Mouse (Mus musculus) lung, embryonic 14.5 days (tissue): ENCODE data around the gene Nfkbie. TPM values are rescaled to one million over a fixed set of nuclear protein-coding genes. Genes with fewer than 3 reads are reported as not detected.

Experiments
- ATAC-seq: fragments of 200-750 bp; cut with Nextera tagmentation; 2 replicates; pipeline ENCODE4 v1.8.0; 2017; ENCODE audit warnings: mild to moderate bottlenecking, moderate TSS enrichment, moderate library complexity; ENCODE audit not compliant: insufficient read depth
- DNase-seq: peaks from one replicate; pipeline ENCODE4 v3.0.0-alpha.2; 2015
- H3K27ac ChIP-seq: fragments of 300-500 bp; sonication (generic); 2 replicates; pipeline ENCODE4 v1.5.1; 2014; ENCODE audit warnings: low read depth, mild to moderate bottlenecking, moderate library complexity
- H3K27me3 ChIP-seq: fragments of 300-500 bp; sonication (generic); 2 replicates; pipeline ENCODE4 v1.6.1; 2014; ENCODE audit warnings: low read length, control low read depth; ENCODE audit not compliant: insufficient read depth
- H3K36me3 ChIP-seq: fragments of 300-500 bp; sonication (generic); 2 replicates; pipeline ENCODE4 v1.6.1; 2014; ENCODE audit warnings: control low read depth; ENCODE audit not compliant: insufficient read depth
- H3K4me1 ChIP-seq: fragments of 300-500 bp; sonication (generic); 2 replicates; pipeline ENCODE4 v1.6.1; 2014; ENCODE audit warnings: antibody characterized with exemption, control low read depth; ENCODE audit not compliant: insufficient read depth
- H3K4me2 ChIP-seq: fragments of 300-500 bp; sonication (generic); 2 replicates; pipeline ENCODE4 v1.6.1; 2014; ENCODE audit warnings: mild to moderate bottlenecking
- H3K4me3 ChIP-seq: fragments of 300-500 bp; sonication (generic); 2 replicates; pipeline ENCODE4 v1.5.1; 2014; ENCODE audit warnings: low read depth, low read length
- H3K9ac ChIP-seq: fragments of 300-500 bp; sonication (generic); 2 replicates; pipeline ENCODE4 v1.6.1; 2014
- H3K9me3 ChIP-seq: fragments of 300-500 bp; sonication (generic); 2 replicates; pipeline ENCODE4 v1.6.1; 2016; ENCODE audit warnings: low read depth, low read length, control low read depth
- CTCF ChIP-seq: IDR thresholded peaks from 2 replicates; pipeline ENCODE4 v1.5.1; 2016; ENCODE audit warnings: antibody characterized with exemption, low read depth
- WGBS: fragments of 180-500 bp; shearing (Covaris S2); extraction: QIAGEN DNeasy Blood & Tissue Kit; methylation state at CpG from one replicate; pipeline ENCODE4 v1.1.7; 2014; 5-methylcytosine and 5-hydroxymethylcytosine counted together
- polyA plus RNA-seq: library from polyadenylated mRNA; unstranded; fragments of >200 nt; fragmentation: Nextera tagmentation; extraction: Ambion mirVana; gene quantifications from 2 replicates; pipeline ENCODE4 v1.2.1, GENCODE M21; 2014

Gene Nfkbie
- polyA plus RNA-seq, 1 experiment from 2014 or later = 3.1 TPM

DNA sequence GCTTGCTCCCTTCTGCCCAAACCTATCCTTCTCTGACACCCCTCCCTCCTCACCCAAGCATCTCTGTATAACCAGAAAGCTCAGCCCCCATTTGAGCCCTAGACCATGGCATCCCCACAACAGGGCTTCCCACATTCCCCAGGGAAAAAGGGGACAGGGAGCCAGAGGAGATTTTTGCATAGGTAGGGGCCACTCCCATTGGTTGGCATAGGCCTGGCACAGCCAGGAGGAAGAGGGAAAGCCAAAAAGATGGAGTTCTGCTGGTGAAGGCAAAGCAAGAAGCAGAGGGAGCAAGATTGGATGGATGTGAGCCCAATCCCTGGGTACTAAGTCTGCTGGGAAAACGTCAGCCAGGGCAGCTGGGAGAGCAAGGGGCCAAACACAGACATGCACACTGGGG lies 12.4 kb upstream of the Nfkbie start:
- Histone ChIP-seq H3K4me2 (no peak overlapping the region), H3K4me3 (no peak overlapping the region), H3K4me1 (peaks cover 10% of the 10 kb centered on the region; the same call in 1 of the 2 replicates), H3K9ac (no peak overlapping the region), H3K27me3 (peaks cover 78% of the 10 kb centered on the region), H3K9me3 (no peaks in the 10 kb centered on the region), H3K36me3 (0 out of 2 replicates have a peak, but pooled peaks cover 3% of the 10 kb centered on the region), H3K27ac (no peak overlapping the region)
- DNase-seq (no peak), ATAC-seq (no peak)
- no peak for TF ChIP-seq CTCF
- WGBS = 35% methylated on average over 1 of the region's 1 CpGs

DNA sequence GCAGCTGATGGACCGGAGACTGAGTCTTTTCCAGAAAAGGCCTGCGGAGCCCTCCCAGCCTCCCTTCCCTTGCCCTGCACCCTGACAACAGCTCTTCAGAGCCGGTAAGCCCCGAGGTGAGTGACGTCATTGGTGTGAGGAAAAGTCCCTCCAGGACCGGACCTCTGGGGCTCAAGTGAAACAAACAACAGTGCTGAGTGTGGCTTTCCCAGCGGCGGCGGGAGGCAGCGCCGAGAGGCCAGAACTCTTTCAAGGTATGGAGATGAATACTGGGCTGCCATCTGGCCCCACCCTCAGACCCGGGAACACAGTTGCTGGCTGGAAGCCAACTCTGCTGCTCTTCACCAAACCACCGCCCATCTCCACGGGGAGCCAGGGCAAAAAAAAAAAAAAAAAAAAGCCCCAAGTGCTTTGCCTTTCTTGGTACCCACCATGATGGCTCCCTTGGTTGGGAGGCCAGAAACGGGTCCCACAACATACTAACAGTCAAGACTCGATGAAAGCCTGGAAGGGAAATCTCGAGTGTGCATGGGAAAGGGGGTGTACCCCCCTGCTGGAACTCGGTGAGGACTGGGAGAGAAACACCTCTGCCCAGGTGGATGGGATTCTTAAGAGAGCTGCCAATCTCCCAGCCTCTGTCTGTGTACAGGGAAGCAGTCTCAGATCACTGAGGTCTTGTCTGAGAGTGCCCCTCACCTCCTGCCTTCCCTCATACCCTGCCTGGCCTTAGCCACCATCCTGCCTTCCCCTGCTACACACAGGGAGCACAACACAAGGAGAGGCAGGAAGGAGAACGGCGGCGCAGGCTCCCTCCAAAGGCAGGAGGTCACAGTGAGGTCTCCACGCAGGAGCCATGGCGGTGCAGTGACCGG lies 11.3 kb upstream of the Nfkbie start:
- no peaks in the 10 kb centered on the region for H3K9me3 ChIP-seq
- DNase-seq = peak; percentile 38
- TF ChIP-seq CTCF = no peak
- 10% methylated on average over 24 of the region's 24 CpGs for WGBS
- peaks cover 83% of the 10 kb centered on the region for H3K27me3 ChIP-seq
- ATAC-seq = no peak
- no peak overlapping the region for H3K9ac ChIP-seq
- 0 out of 2 replicates have a peak, but pooled peaks cover 3% of the 10 kb centered on the region for H3K36me3 ChIP-seq
- no peak overlapping the region for H3K27ac ChIP-seq
- H3K4me1 ChIP-seq = peaks cover 10% of the 10 kb centered on the region; the same call in 1 of the 2 replicates
- peak overlapping the region; percentile 56 for H3K4me2 ChIP-seq
- H3K4me3 ChIP-seq = peak overlapping the region; percentile 30

DNA sequence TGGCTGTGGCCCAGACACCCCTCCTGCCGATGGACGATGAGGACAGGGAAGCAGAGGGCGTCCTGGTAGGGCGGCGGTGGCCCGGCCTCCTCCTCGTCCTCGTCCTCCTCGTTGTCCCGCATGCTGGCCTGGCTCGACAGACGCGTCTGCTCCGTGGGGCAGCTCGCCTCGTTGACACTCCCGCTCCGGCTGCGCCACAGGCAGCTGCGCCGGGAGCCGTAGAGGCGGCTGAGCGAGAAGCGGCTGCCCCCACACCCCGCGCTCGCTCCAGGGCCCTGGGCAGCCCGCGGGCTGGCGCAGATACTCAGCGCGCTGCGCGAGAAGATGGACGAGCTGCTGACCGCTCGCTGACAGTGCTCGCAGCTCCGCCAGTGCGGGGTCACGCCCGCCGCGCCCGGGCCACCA lies 10.6 kb upstream of the Nfkbie start:
- no peaks in the 10 kb centered on the region for H3K9me3 ChIP-seq
- peak overlapping the region; percentile 30 for H3K4me3 ChIP-seq
- H3K36me3 ChIP-seq = 0 out of 2 replicates have a peak, but pooled peaks cover 3% of the 10 kb centered on the region
- no peak overlapping the region for H3K9ac ChIP-seq
- peaks cover 80% of the 10 kb centered on the region for H3K27me3 ChIP-seq
- H3K27ac ChIP-seq = no peak overlapping the region
- ATAC-seq (no peak), DNase-seq (peak; percentile 54)
- no peak for TF ChIP-seq CTCF
- peaks cover 10% of the 10 kb centered on the region; the same call in 1 of the 2 replicates for H3K4me1 ChIP-seq
- H3K4me2 ChIP-seq = peak overlapping the region; percentile 56
- WGBS = 1% methylated on average over 46 of the region's 46 CpGs

DNA sequence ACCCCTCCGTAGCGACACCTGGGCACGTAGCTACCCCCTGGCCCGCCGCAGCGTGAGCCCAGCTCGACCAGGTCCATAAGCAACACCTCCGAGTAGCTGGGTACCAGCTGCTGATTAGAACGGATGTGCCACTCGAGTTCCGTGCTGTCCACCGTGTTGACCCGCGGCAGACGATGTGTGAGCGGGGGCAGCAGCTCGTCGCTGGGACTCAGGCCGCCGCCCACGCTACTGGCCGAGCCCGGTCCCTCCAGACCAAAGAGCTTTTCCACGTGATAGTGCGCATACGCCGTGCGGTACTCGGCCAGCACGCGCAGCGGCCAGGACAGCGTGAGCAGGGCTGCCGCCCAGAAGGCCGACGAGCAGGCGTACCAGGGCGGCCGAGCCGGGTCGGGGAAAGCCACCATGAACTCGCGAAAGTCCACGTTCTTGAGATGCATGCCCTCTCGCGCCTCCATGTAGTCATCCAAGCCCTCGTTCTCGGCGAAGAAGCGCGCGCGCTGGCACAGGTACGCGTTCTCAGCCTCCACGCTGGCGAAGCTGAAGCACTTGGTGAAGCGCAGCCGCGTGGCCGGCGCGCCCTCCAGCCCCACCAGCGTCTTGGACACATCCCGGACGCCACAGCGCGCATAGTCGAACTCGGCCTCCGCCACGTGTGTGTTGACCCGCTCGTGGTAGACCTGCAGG lies 10.1 kb upstream of the Nfkbie start:
- Histone ChIP-seq H3K4me3 (peak overlapping the region; percentile 30), H3K4me2 (peak overlapping the region; percentile 56), H3K27me3 (peaks cover 81% of the 10 kb centered on the region), H3K27ac (no peak overlapping the region), H3K36me3 (0 out of 2 replicates have a peak, but pooled peaks cover 3% of the 10 kb centered on the region), H3K9ac (no peak overlapping the region), H3K9me3 (no peaks in the 10 kb centered on the region), H3K4me1 (peaks cover 10% of the 10 kb centered on the region; the same call in 1 of the 2 replicates)
- WGBS = 5% methylated on average over 74 of the region's 74 CpGs
- ATAC-seq (0 out of 2 replicates have a peak, but pooled peaks have one; percentile 26), DNase-seq (peak; percentile 46)
- no peak for TF ChIP-seq CTCF

DNA sequence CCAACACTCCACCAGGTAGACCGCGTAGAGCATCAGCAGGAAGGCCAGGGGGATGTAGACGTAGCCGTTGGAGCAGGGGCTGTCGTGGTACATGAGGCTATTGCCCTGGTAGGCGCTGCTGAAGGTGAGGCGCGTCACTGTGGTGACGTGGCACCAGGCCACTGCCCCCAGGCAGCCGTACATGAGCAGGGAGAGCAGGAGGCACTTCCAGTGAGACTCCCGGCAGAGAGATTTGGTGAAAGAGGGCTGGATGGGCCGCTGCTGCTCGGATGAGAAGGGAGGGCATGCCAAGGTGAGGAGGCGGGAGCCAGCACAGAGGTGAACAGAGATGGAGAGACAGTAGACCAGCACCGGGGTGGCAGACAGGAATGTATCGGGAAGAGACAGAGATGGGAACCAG lies 8.6 kb upstream of the Nfkbie start:
- no peak overlapping the region for H3K4me3 ChIP-seq
- no peaks in the 10 kb centered on the region for H3K9me3 ChIP-seq
- H3K4me1 ChIP-seq = peaks cover 10% of the 10 kb centered on the region; the same call in 1 of the 2 replicates
- H3K9ac ChIP-seq = no peak overlapping the region
- no peak for DNase-seq
- H3K27me3 ChIP-seq = peaks cover 80% of the 10 kb centered on the region
- 68% methylated on average over 16 of the region's 16 CpGs for WGBS
- ATAC-seq = no peak
- H3K36me3 ChIP-seq = 0 out of 2 replicates have a peak, but pooled peaks cover 3% of the 10 kb centered on the region
- no peak overlapping the region for H3K4me2 ChIP-seq
- no peak for TF ChIP-seq CTCF
- H3K27ac ChIP-seq = no peak overlapping the region

DNA sequence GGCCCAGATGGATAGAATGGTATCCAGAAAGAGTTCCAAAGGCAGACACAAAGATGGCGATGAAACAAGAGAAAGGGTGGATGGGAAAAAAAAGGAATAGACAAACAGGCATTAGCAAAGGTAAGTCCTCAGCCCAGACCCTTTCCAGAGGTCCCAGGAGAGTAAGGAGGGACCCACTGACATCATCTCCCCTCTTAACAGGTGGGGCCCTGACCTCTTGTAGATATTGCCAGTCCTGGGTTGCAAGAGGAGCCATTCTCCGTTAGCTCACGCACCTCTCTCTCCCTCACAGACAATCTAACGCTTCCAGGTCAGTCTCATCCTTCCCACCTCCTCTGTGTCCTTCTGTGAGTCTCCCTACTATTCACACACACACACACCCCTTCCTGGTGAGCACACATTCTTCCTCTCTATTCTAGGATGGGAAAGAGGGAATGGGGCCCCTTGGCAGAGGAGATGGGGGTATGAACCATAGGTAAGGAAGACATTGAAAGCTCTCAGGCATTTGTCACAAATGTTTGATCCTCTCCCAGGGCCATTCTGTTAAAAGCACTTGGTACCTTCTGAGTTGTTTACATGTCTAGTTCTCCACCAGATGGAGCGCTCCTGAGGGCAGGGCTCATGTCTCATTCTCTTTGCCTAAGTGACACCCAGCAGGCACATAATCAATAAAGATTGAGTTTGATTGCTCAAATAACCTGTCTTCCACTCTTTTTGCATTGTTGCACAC lies 7.9 kb upstream of the Nfkbie start:
- Histone ChIP-seq H3K9me3 (no peaks in the 10 kb centered on the region), H3K36me3 (0 out of 2 replicates have a peak, but pooled peaks cover 3% of the 10 kb centered on the region), H3K9ac (no peak overlapping the region), H3K27ac (no peak overlapping the region), H3K4me1 (peaks cover 10% of the 10 kb centered on the region; the same call in 1 of the 2 replicates), H3K27me3 (peaks cover 77% of the 10 kb centered on the region), H3K4me3 (no peak overlapping the region), H3K4me2 (no peak overlapping the region)
- no peak for TF ChIP-seq CTCF
- 64% methylated on average over 5 of the region's 5 CpGs for WGBS
- DNase-seq (no peak), ATAC-seq (no peak)
